Mouse (Mus musculus): Measurements from ENCODE around the gene Psmg1. TPM values are rescaled to one million over a fixed set of nuclear protein-coding genes. Genes with fewer than 3 reads are reported as not detected.
"Not testable (repeated sequence)": the region's sequence is repeated elsewhere in the genome, so short reads cannot be mapped to it uniquely, and the experiment has no call there.

Psmg1 gene
- total and polyA plus RNA-seq, 3 experiments: 112 to 169 TPM; not detected in 1

- no peaks in the 10 kb centered on the region for H3K79me2 ChIP-seq (ENCODE audit: control insufficient read depth, insufficient read depth, low read length, poor library complexity)
- H3K4me3 ChIP-seq (ENCODE audit: control insufficient read depth in 1 of 2, insufficient read depth in 1 of 2, low read depth in 2 of 2, low read length in 2 of 2): no peak overlapping the region
- H3K9me3 ChIP-seq (replicated peaks; ENCODE audit: insufficient read depth, low read length): no peaks in the 10 kb centered on the region
- H3K4me1 ChIP-seq (ENCODE audit: control insufficient read depth in 1 of 2, insufficient read depth in 2 of 2, low read length in 2 of 2): no peaks in the 10 kb centered on the region
- peaks cover 0 to 13% of the 10 kb centered on the region in 2 experiments; a peak in 2 of 4 replicates for H3K36me3 ChIP-seq (ENCODE audit: control insufficient read depth in 1 of 2, insufficient read depth in 2 of 2, low read length in 2 of 2)
- no peak overlapping the region for H3K27ac ChIP-seq (ENCODE audit: control insufficient read depth, low read depth, low read length)
- H3K9ac ChIP-seq (ENCODE audit: control insufficient read depth, low read depth, low read length, poor library complexity, severe bottlenecking): no peak overlapping the region
- TF ChIP-seq MXI1 (IDR thresholded peaks at IDR 0.05; ENCODE audit: low read depth, low read length) (no peak), E2F4 (IDR thresholded peaks at IDR 0.05; ENCODE audit: borderline replicate concordance, low read depth, low read length) (no peak)
- DNase-seq (ENCODE audit: low read depth, low spot score): no peak
- no peaks in the 10 kb centered on the region for H3K27me3 ChIP-seq (ENCODE audit: control insufficient read depth in 1 of 2, insufficient read depth in 2 of 2, low read length in 2 of 2)
Measured at GRCm38 (mm10) chr16:96021045-96021444, 30.3 kb upstream of the Psmg1 start.

GRCm38 (mm10) chr16:96009124-96009523, 18.4 kb upstream of the Psmg1 start:
- not testable (repeated sequence) for DNase-seq (ENCODE audit: low read depth, low spot score); H3K79me2 ChIP-seq (ENCODE audit: control insufficient read depth, insufficient read depth, low read length, poor library complexity)

GRCm38 (mm10) chr16:96004278-96004677, 13.5 kb upstream of the Psmg1 start:
- not testable (repeated sequence) for H3K27ac ChIP-seq (ENCODE audit: control insufficient read depth, low read depth, low read length); H3K9ac ChIP-seq (ENCODE audit: control insufficient read depth, low read depth, low read length, poor library complexity, severe bottlenecking); DNase-seq (ENCODE audit: low read depth, low spot score); H3K4me1 ChIP-seq (ENCODE audit: control insufficient read depth in 1 of 2, insufficient read depth in 2 of 2, low read length in 2 of 2); H3K27me3 ChIP-seq (ENCODE audit: control insufficient read depth in 1 of 2, insufficient read depth in 2 of 2, low read length in 2 of 2); H3K79me2 ChIP-seq (ENCODE audit: control insufficient read depth, insufficient read depth, low read length, poor library complexity); H3K4me3 ChIP-seq (ENCODE audit: control insufficient read depth in 1 of 2, insufficient read depth in 1 of 2, low read depth in 2 of 2, low read length in 2 of 2); H3K36me3 ChIP-seq (ENCODE audit: control insufficient read depth in 1 of 2, insufficient read depth in 2 of 2, low read length in 2 of 2); H3K9me3 ChIP-seq (replicated peaks; ENCODE audit: insufficient read depth, low read length)

More at GRCm38 (mm10) chr16:96009124-96009523, 18.4 kb upstream of the Psmg1 start:
- H3K4me3 ChIP-seq (ENCODE audit: control insufficient read depth in 1 of 2, insufficient read depth in 1 of 2, low read depth in 2 of 2, low read length in 2 of 2); H3K4me1 ChIP-seq (ENCODE audit: control insufficient read depth in 1 of 2, insufficient read depth in 2 of 2, low read length in 2 of 2); H3K27me3 ChIP-seq (ENCODE audit: control insufficient read depth in 1 of 2, insufficient read depth in 2 of 2, low read length in 2 of 2); H3K9me3 ChIP-seq (replicated peaks; ENCODE audit: insufficient read depth, low read length); H3K36me3 ChIP-seq (ENCODE audit: control insufficient read depth in 1 of 2, insufficient read depth in 2 of 2, low read length in 2 of 2); H3K27ac ChIP-seq (ENCODE audit: control insufficient read depth, low read depth, low read length); H3K9ac ChIP-seq (ENCODE audit: control insufficient read depth, low read depth, low read length, poor library complexity, severe bottlenecking): not testable (repeated sequence)

- no peak overlapping the region for H3K4me3 ChIP-seq (ENCODE audit: control insufficient read depth in 1 of 2, insufficient read depth in 1 of 2, low read depth in 2 of 2, low read length in 2 of 2)
- no peak overlapping the region for H3K27ac ChIP-seq (ENCODE audit: control insufficient read depth, low read depth, low read length)
- peaks cover 0 to 4% of the 10 kb centered on the region in 2 experiments; a peak in 2 of 4 replicates for H3K36me3 ChIP-seq (ENCODE audit: control insufficient read depth in 1 of 2, insufficient read depth in 2 of 2, low read length in 2 of 2)
- TF ChIP-seq CTCF (IDR thresholded peaks at IDR 0.05 in 2 of 3, conservative IDR thresholded peaks at IDR 0.05 in 1 of 3; ENCODE audit: control insufficient read depth in 1 of 3, insufficient read depth in 1 of 3, low read depth in 2 of 3, low read length in 3 of 3, poor library complexity in 1 of 3, severe bottlenecking in 1 of 3) (no peak), SMC3 (IDR thresholded peaks at IDR 0.05; ENCODE audit: low read depth, low read length) (no peak), ZNF384 (IDR thresholded peaks at IDR 0.05; ENCODE audit: low read depth, low read length) (no peak), MAFK (IDR thresholded peaks at IDR 0.05; ENCODE audit: borderline replicate concordance, low read depth, low read length) (no peak), KAT2A (conservative IDR thresholded peaks at IDR 0.05; ENCODE audit: low read depth, low read length) (no peak), RCOR1 (IDR thresholded peaks at IDR 0.05; ENCODE audit: low read depth, low read length) (no peak), ETS1 (IDR thresholded peaks at IDR 0.05; ENCODE audit: low read depth, low read length) (no peak), E2F4 (IDR thresholded peaks at IDR 0.05; ENCODE audit: borderline replicate concordance, low read depth, low read length) (no peak), MAX (IDR thresholded peaks at IDR 0.05; ENCODE audit: low read length) (no peak), USF1 (IDR thresholded peaks at IDR 0.05; ENCODE audit: low read depth, low read length) (no peak), ZMIZ1 (IDR thresholded peaks at IDR 0.05; ENCODE audit: low read depth, low read length) (no peak), NELFE (IDR thresholded peaks at IDR 0.05; ENCODE audit: low read depth, low read length) (no peak), MYC (IDR thresholded peaks at IDR 0.05; ENCODE audit: low read depth, low read length) (no peak), POLR2AphosphoS5 (IDR thresholded peaks at IDR 0.05; ENCODE audit: borderline replicate concordance, low read depth, low read length) (no peak), ZC3H11A (IDR thresholded peaks at IDR 0.05; ENCODE audit: low read depth, low read length) (no peak), JUND (IDR thresholded peaks at IDR 0.05; ENCODE audit: low read depth, low read length) (no peak), BHLHE40 (IDR thresholded peaks at IDR 0.05; ENCODE audit: borderline replicate concordance, low read depth, low read length) (no peak), MEF2A (IDR thresholded peaks at IDR 0.05; ENCODE audit: extremely low read depth, insufficient replicate concordance, low read depth, low read length, poor library complexity, severe bottlenecking) (no peak), TCF12 (IDR thresholded peaks at IDR 0.05; ENCODE audit: low read depth, low read length) (no peak), MAZ (IDR thresholded peaks at IDR 0.05; ENCODE audit: low read depth, low read length) (no peak)
- H3K9ac ChIP-seq (ENCODE audit: control insufficient read depth, low read depth, low read length, poor library complexity, severe bottlenecking): no peak overlapping the region
- H3K27me3 ChIP-seq (ENCODE audit: control insufficient read depth in 1 of 2, insufficient read depth in 2 of 2, low read length in 2 of 2): no peaks in the 10 kb centered on the region
- H3K9me3 ChIP-seq (replicated peaks; ENCODE audit: insufficient read depth, low read length): no peaks in the 10 kb centered on the region
- DNase-seq (ENCODE audit: low read depth, low spot score): no peak
- H3K79me2 ChIP-seq (ENCODE audit: control insufficient read depth, insufficient read depth, low read length, poor library complexity): no peaks in the 10 kb centered on the region
- no peaks in the 10 kb centered on the region for H3K4me1 ChIP-seq (ENCODE audit: control insufficient read depth in 1 of 2, insufficient read depth in 2 of 2, low read length in 2 of 2)
Measured at GRCm38 (mm10) chr16:95999291-95999690, 8.5 kb upstream of the Psmg1 start.
